Mouse (Mus musculus): Measurements from ENCODE around the gene Mlf1. TPM values are rescaled to one million over a fixed set of nuclear protein-coding genes. Genes with fewer than 3 reads are reported as not detected.

Mlf1 gene
- polyA plus RNA-seq, 1 experiment from 2014 or later = 21.8 TPM

Other genes with a start within 250 kb of the Mlf1 start
- not detected in 2 replicates for gene Gm17402, start 1.1 kb downstream of the Mlf1 start, polyA plus RNA-seq (2016; fragmentation: Nextera tagmentation; extraction: Ambion mirVana)
- gene Gfm1, start 56.0 kb downstream of the Mlf1 start, polyA plus RNA-seq (2016; fragmentation: Nextera tagmentation; extraction: Ambion mirVana) = 46.1 and 49.3 TPM in 2 replicates
- gene Lxn, start 89.8 kb downstream of the Mlf1 start, polyA plus RNA-seq (2016; fragmentation: Nextera tagmentation; extraction: Ambion mirVana) = 95.8 and 102 TPM in 2 replicates
- gene Rarres1, start 141.4 kb downstream of the Mlf1 start, polyA plus RNA-seq (2016; fragmentation: Nextera tagmentation; extraction: Ambion mirVana) = 9.2 and 14.4 TPM in 2 replicates
- 51.5 and 52.9 TPM in 2 replicates for gene Mfsd1, start 208.6 kb downstream of the Mlf1 start, polyA plus RNA-seq (2016; fragmentation: Nextera tagmentation; extraction: Ambion mirVana)

Data from limb, embryonic 12.5 days (tissue).